Mouse (Mus musculus): ENCODE data around the gene Lpar3.

Lpar3 gene

GRCm38 (mm10) chr3:146302451-146302850, 81.7 kb downstream of the Lpar3 start:
- ATAC-seq (ENCODE audit: insufficient number of reproducible peaks, low FRiP score, low TSS enrichment): no peak

GRCm38 (mm10) chr3:146303194-146303593, 82.4 kb downstream of the Lpar3 start:
- ATAC-seq (ENCODE audit: insufficient number of reproducible peaks, low FRiP score, low TSS enrichment): no peak

- ATAC-seq (ENCODE audit: insufficient number of reproducible peaks, low FRiP score, low TSS enrichment): no peak
Measured at GRCm38 (mm10) chr3:146304556-146305405, 84.0 kb downstream of the Lpar3 start.

- ATAC-seq (ENCODE audit: insufficient number of reproducible peaks, low FRiP score, low TSS enrichment): no peak
Measured at GRCm38 (mm10) chr3:146307341-146307740, 86.6 kb downstream of the Lpar3 start.

- ATAC-seq (ENCODE audit: insufficient number of reproducible peaks, low FRiP score, low TSS enrichment): no peak
Measured at GRCm38 (mm10) chr3:146307886-146308285, 87.1 kb downstream of the Lpar3 start.

- ATAC-seq (ENCODE audit: insufficient number of reproducible peaks, low FRiP score, low TSS enrichment): no peak
Measured at GRCm38 (mm10) chr3:146309586-146309985, 88.8 kb downstream of the Lpar3 start.

- ATAC-seq (ENCODE audit: insufficient number of reproducible peaks, low FRiP score, low TSS enrichment): no peak
Measured at GRCm38 (mm10) chr3:146311121-146311538, 90.4 kb downstream of the Lpar3 start.

GRCm38 (mm10) chr3:146315414-146315813, 94.7 kb downstream of the Lpar3 start:
- ATAC-seq (ENCODE audit: insufficient number of reproducible peaks, low FRiP score, low TSS enrichment): no peak

GRCm38 (mm10) chr3:146316293-146316692, 95.5 kb downstream of the Lpar3 start:
- no peak for ATAC-seq (ENCODE audit: insufficient number of reproducible peaks, low FRiP score, low TSS enrichment)

GRCm38 (mm10) chr3:146317366-146317765, 96.6 kb downstream of the Lpar3 start:
- ATAC-seq (ENCODE audit: insufficient number of reproducible peaks, low FRiP score, low TSS enrichment): no peak

GRCm38 (mm10) chr3:146317911-146318310, 97.1 kb downstream of the Lpar3 start:
- ATAC-seq (ENCODE audit: insufficient number of reproducible peaks, low FRiP score, low TSS enrichment): no peak

GRCm38 (mm10) chr3:146318520-146318938, 97.8 kb downstream of the Lpar3 start:
- no peak for ATAC-seq (ENCODE audit: insufficient number of reproducible peaks, low FRiP score, low TSS enrichment)

GRCm38 (mm10) chr3:146318987-146319386, 98.2 kb downstream of the Lpar3 start:
- ATAC-seq (ENCODE audit: insufficient number of reproducible peaks, low FRiP score, low TSS enrichment): no peak

- ATAC-seq (ENCODE audit: insufficient number of reproducible peaks, low FRiP score, low TSS enrichment): no peak
Measured at GRCm38 (mm10) chr3:146319503-146319902, 98.7 kb downstream of the Lpar3 start.

- no peak for ATAC-seq (ENCODE audit: insufficient number of reproducible peaks, low FRiP score, low TSS enrichment)
Measured at GRCm38 (mm10) chr3:146324949-146325348, 104.2 kb downstream of the Lpar3 start.

GRCm38 (mm10) chr3:146326743-146327536, 106.2 kb downstream of the Lpar3 start:
- ATAC-seq (ENCODE audit: insufficient number of reproducible peaks, low FRiP score, low TSS enrichment): no peak

- peak; percentile 91 for ATAC-seq (ENCODE audit: insufficient number of reproducible peaks, low FRiP score, low TSS enrichment)
Measured at GRCm38 (mm10) chr3:146327537-146328255, 106.9 kb downstream of the Lpar3 start.

GRCm38 (mm10) chr3:146328749-146329148, 108.0 kb downstream of the Lpar3 start:
- ATAC-seq (ENCODE audit: insufficient number of reproducible peaks, low FRiP score, low TSS enrichment): no peak

GRCm38 (mm10) chr3:146331819-146332218, 111.1 kb downstream of the Lpar3 start:
- no peak for ATAC-seq (ENCODE audit: insufficient number of reproducible peaks, low FRiP score, low TSS enrichment)

GRCm38 (mm10) chr3:146333270-146333669, 112.5 kb downstream of the Lpar3 start:
- ATAC-seq (ENCODE audit: insufficient number of reproducible peaks, low FRiP score, low TSS enrichment): no peak

- 0 out of 2 replicates have a peak, but pooled peaks have one; percentile 13 for ATAC-seq (ENCODE audit: insufficient number of reproducible peaks, low FRiP score, low TSS enrichment)
Measured at GRCm38 (mm10) chr3:146334070-146334469, 113.3 kb downstream of the Lpar3 start.
